In genomic region chr7:116036591-116037555, GRCm38 (mm10) we compare ENCODE assay signal across 10 mouse cellular contexts. TPM values are rescaled to one million over a fixed set of nuclear protein-coding genes. Genes with fewer than 3 reads are reported as not detected.
DNase-seq lines count a peak whose midpoint lies in the region; ATAC-seq and TF ChIP-seq lines count a peak whose summit lies in the region.
"Had no signal": no experiment of that assay in that cellular context is flagged by ENCODE, and none has a peak within 500 bp of the region (broad histone marks: within the 10 kb centered on the region; RNA-seq: fewer than 3 reads in every experiment).

No protein-coding gene starts in this region.

- H3K27ac ChIP-seq in heart, embryonic 15.5 days: no peak overlapping the region
- no peak overlapping the region for H3K27ac ChIP-seq in embryonic facial prominence, embryonic 11.5 days (replicated peaks; ENCODE audit: low read depth, low read length)
- no peak overlapping the region for H3K27ac ChIP-seq in hindbrain, embryonic 15.5 days (replicated peaks)
- H3K27ac ChIP-seq in neural tube, embryonic 11.5 days (ENCODE audit: low read depth, low read length): no peak overlapping the region
- no peak overlapping the region for H3K27ac ChIP-seq in lung, postnatal 0 days (ENCODE audit: low read length)

- no peak for DNase-seq in heart, adult 8-10 months (ENCODE audit: low spot score)
- peak; percentile 22 for DNase-seq in embryonic facial prominence, embryonic 11.5 days (ENCODE audit: low spot score)
- peak; percentile 28 for DNase-seq in neural tube, embryonic 11.5 days (ENCODE audit: low spot score)
- no peak for DNase-seq in urinary bladder, postnatal 25 days (ENCODE audit: low spot score)
- no peak for DNase-seq in gastrocnemius, postnatal 14 days
- DNase-seq in lung, postnatal 0 days (ENCODE audit: low spot score): no peak
- DNase-seq: adrenal gland, adult 8-10 months; cerebellum, postnatal 25 days had no signal

- H3K4me1 ChIP-seq in heart, embryonic 15.5 days (replicated peaks): peaks cover 23% of the 10 kb centered on the region
- peaks cover 2% of the 10 kb centered on the region for H3K4me1 ChIP-seq in embryonic facial prominence, embryonic 11.5 days (ENCODE audit: control insufficient read depth, insufficient read depth, low read length)
- H3K4me1 ChIP-seq in hindbrain, embryonic 15.5 days (replicated peaks): peaks cover 48% of the 10 kb centered on the region
- H3K4me1 ChIP-seq in neural tube, embryonic 11.5 days (ENCODE audit: control insufficient read depth, insufficient read depth, low read length): peaks cover 23% of the 10 kb centered on the region
- 0 out of 2 replicates have a peak, but pooled peaks cover 8% of the 10 kb centered on the region for H3K4me1 ChIP-seq in lung, postnatal 0 days (ENCODE audit: insufficient read depth, low read depth, low read length)

- 0 out of 2 replicates have a peak overlapping the region, but pooled peaks have one; percentile 4 for H3K4me3 ChIP-seq in heart, embryonic 15.5 days
- H3K4me3 ChIP-seq in embryonic facial prominence, embryonic 11.5 days (ENCODE audit: low read depth, low read length): 0 out of 2 replicates have a peak overlapping the region, but pooled peaks have one; percentile 8
- H3K4me3 ChIP-seq in hindbrain, embryonic 15.5 days: no peak overlapping the region
- H3K4me3 ChIP-seq in neural tube, embryonic 11.5 days (ENCODE audit: low read depth, low read length): peak overlapping the region; percentile 13; the same call in 1 of the 2 replicates
- H3K4me3 ChIP-seq in lung, postnatal 0 days (ENCODE audit: low read depth, low read length): no peak overlapping the region

- TF ChIP-seq CTCF in lung, postnatal 0 days (IDR thresholded peaks at IDR 0.05): no peak

- intact Hi-C loops in gastrocnemius, postnatal 14 days (cut with DNase I; ENCODE audit: low total_unique reads): loop anchor here (5.0 to 10.0 kb wide), 2 partner anchors 670 to 1112 kb away; no protein-coding TSS in a partner anchor

- 64% methylated on average over 18 of the region's 18 CpGs for WGBS in heart, embryonic 15.5 days
- 17% methylated on average over 18 of the region's 18 CpGs for WGBS in embryonic facial prominence, embryonic 11.5 days
- WGBS in hindbrain, embryonic 15.5 days: 25% methylated on average over 18 of the region's 18 CpGs
- WGBS in neural tube, embryonic 11.5 days: 15% methylated on average over 18 of the region's 18 CpGs
- 59% methylated on average over 18 of the region's 18 CpGs for WGBS in lung, postnatal 0 days

- H3K36me3 ChIP-seq in heart, embryonic 15.5 days: no peaks in the 10 kb centered on the region
- no peaks in the 10 kb centered on the region for H3K36me3 ChIP-seq in embryonic facial prominence, embryonic 11.5 days (replicated peaks; ENCODE audit: control insufficient read depth, insufficient read depth, low read depth, low read length)
- no peaks in the 10 kb centered on the region for H3K36me3 ChIP-seq in hindbrain, embryonic 15.5 days
- no peaks in the 10 kb centered on the region for H3K36me3 ChIP-seq in neural tube, embryonic 11.5 days (ENCODE audit: control insufficient read depth, insufficient read depth, low read length)
- H3K36me3 ChIP-seq in lung, postnatal 0 days (ENCODE audit: insufficient read depth, low read length): no peaks in the 10 kb centered on the region

- ATAC-seq in heart, embryonic 15.5 days (replicated peaks; ENCODE audit: insufficient number of reproducible peaks, insufficient read depth, low FRiP score, low read depth): no peak
- ATAC-seq in embryonic facial prominence, embryonic 11.5 days (replicated peaks; ENCODE audit: insufficient number of reproducible peaks, low FRiP score, low TSS enrichment, low read depth): no peak
- no peak for ATAC-seq in hindbrain, embryonic 15.5 days (ENCODE audit: low FRiP score, low read depth)
- no peak for ATAC-seq in neural tube, embryonic 11.5 days (ENCODE audit: insufficient read depth, low FRiP score, low TSS enrichment)
- no peak for ATAC-seq in lung, postnatal 0 days

- TF ChIP-seq EP300 in lung, postnatal 0 days (IDR thresholded peaks at IDR 0.05): no peak

- no peaks in the 10 kb centered on the region for H3K9me3 ChIP-seq in heart, embryonic 15.5 days (replicated peaks)
- no peaks in the 10 kb centered on the region for H3K9me3 ChIP-seq in embryonic facial prominence, embryonic 11.5 days (replicated peaks; ENCODE audit: control insufficient read depth, low read length)
- no peaks in the 10 kb centered on the region for H3K9me3 ChIP-seq in hindbrain, embryonic 15.5 days
- H3K9me3 ChIP-seq in neural tube, embryonic 11.5 days (ENCODE audit: control insufficient read depth, low read length): no peaks in the 10 kb centered on the region
- no peaks in the 10 kb centered on the region for H3K9me3 ChIP-seq in lung, postnatal 0 days (ENCODE audit: low read length)

- H3K4me2 ChIP-seq in heart, embryonic 15.5 days: 0 out of 2 replicates have a peak overlapping the region, but pooled peaks have one; percentile 5
- peak overlapping the region; percentile 21; the same call in 1 of the 2 replicates for H3K4me2 ChIP-seq in embryonic facial prominence, embryonic 11.5 days (ENCODE audit: low read depth, low read length)
- H3K4me2 ChIP-seq in hindbrain, embryonic 15.5 days: 0 out of 2 replicates have a peak overlapping the region, but pooled peaks have one; percentile 84
- H3K4me2 ChIP-seq in neural tube, embryonic 11.5 days (ENCODE audit: low read depth): peak overlapping the region; percentile 35; the same call in 1 of the 2 replicates
- H3K4me2 ChIP-seq in lung, postnatal 0 days (replicated peaks; ENCODE audit: low read depth, low read length): no peak overlapping the region

- H3K9ac ChIP-seq in heart, embryonic 15.5 days: no peak overlapping the region
- H3K9ac ChIP-seq in embryonic facial prominence, embryonic 11.5 days (replicated peaks; ENCODE audit: low read length): no peak overlapping the region
- H3K9ac ChIP-seq in hindbrain, embryonic 15.5 days: no peak overlapping the region
- H3K9ac ChIP-seq in neural tube, embryonic 11.5 days (ENCODE audit: low read length): no peak overlapping the region
- no peak overlapping the region for H3K9ac ChIP-seq in lung, postnatal 0 days (replicated peaks; ENCODE audit: low read depth)

- H3K27me3 ChIP-seq in heart, embryonic 15.5 days: peaks cover 27% of the 10 kb centered on the region
- H3K27me3 ChIP-seq in embryonic facial prominence, embryonic 11.5 days (ENCODE audit: control insufficient read depth, insufficient read depth, low read length): peaks cover 31% of the 10 kb centered on the region
- peaks cover 53% of the 10 kb centered on the region for H3K27me3 ChIP-seq in hindbrain, embryonic 15.5 days
- peaks cover 35% of the 10 kb centered on the region for H3K27me3 ChIP-seq in neural tube, embryonic 11.5 days (ENCODE audit: control insufficient read depth, insufficient read depth, low read length)
- H3K27me3 ChIP-seq in lung, postnatal 0 days (replicated peaks; ENCODE audit: insufficient read depth, low read length): peaks cover 30% of the 10 kb centered on the region

RNA-seq across cellular contexts. Expression of gene Sox6, which starts 1.7 kb away (rescaled TPM):
- 28.4 and 31.1 TPM in 2 replicates for polyA plus RNA-seq in heart, embryonic 15.5 days (2015; fragmentation: Nextera tagmentation; extraction: Ambion mirVana)
- total RNA-seq in heart, adult 8-10 months (2022): 10 to 100 TPM; 21.3 to 32.2 (median 26.4) TPM
- 21.4 and 29.2 TPM in 2 replicates for polyA plus RNA-seq in embryonic facial prominence, embryonic 11.5 days (2014; fragmentation: Nextera tagmentation; extraction: Ambion mirVana)
- polyA plus RNA-seq in hindbrain, embryonic 15.5 days (2015; fragmentation: Nextera tagmentation; extraction: Ambion mirVana): 31.7 and 34.4 TPM in 2 replicates
- polyA plus RNA-seq in neural tube, embryonic 11.5 days (2014; fragmentation: Nextera tagmentation; extraction: Ambion mirVana): 79.3 and 82.6 TPM in 2 replicates
- 100 to 1,000 TPM; 111 to 116 TPM for total RNA-seq in gastrocnemius, postnatal 14 days (2021)
- 6.8 and 9.4 TPM in 2 replicates for polyA plus RNA-seq in lung, postnatal 0 days (2015; fragmentation: Nextera tagmentation; extraction: Ambion mirVana)

RNA-seq across cellular contexts. Expression of gene 1110004F10Rik, which starts 2.3 kb away (rescaled TPM):
- 156 and 163 TPM in 2 replicates for polyA plus RNA-seq in heart, embryonic 15.5 days (2015; fragmentation: Nextera tagmentation; extraction: Ambion mirVana)
- total RNA-seq in heart, adult 8-10 months (2022): 10 to 100 TPM; 46.4 to 58.6 (median 54.4) TPM
- polyA plus RNA-seq in embryonic facial prominence, embryonic 11.5 days (2014; fragmentation: Nextera tagmentation; extraction: Ambion mirVana): 389 and 409 TPM in 2 replicates
- polyA plus RNA-seq in hindbrain, embryonic 15.5 days (2015; fragmentation: Nextera tagmentation; extraction: Ambion mirVana): 291 and 297 TPM in 2 replicates
- polyA plus RNA-seq in neural tube, embryonic 11.5 days (2014; fragmentation: Nextera tagmentation; extraction: Ambion mirVana): 338 and 365 TPM in 2 replicates
- total RNA-seq in gastrocnemius, postnatal 14 days (2021): 10 to 100 TPM; 48.7 to 53.2 TPM
- 149 and 158 TPM in 2 replicates for polyA plus RNA-seq in lung, postnatal 0 days (2015; fragmentation: Nextera tagmentation; extraction: Ambion mirVana)

RNA-seq across cellular contexts. Expression of gene Gm4353, which starts 47.6 kb away (rescaled TPM):
- polyA plus RNA-seq in heart, embryonic 15.5 days (2015; fragmentation: Nextera tagmentation; extraction: Ambion mirVana): 0.46 and 0.48 TPM in 2 replicates
- 1 to 10 TPM in 2 of 4 experiments, under 1 TPM in 2; 0.57 to 1.3 (median 0.98) TPM for total RNA-seq in heart, adult 8-10 months (2022)
- 0.72 and 1.0 TPM in 2 replicates for polyA plus RNA-seq in embryonic facial prominence, embryonic 11.5 days (2014; fragmentation: Nextera tagmentation; extraction: Ambion mirVana)
- 1.0 and 1.2 TPM in 2 replicates for polyA plus RNA-seq in hindbrain, embryonic 15.5 days (2015; fragmentation: Nextera tagmentation; extraction: Ambion mirVana)
- 0.74 and 1.3 TPM in 2 replicates for polyA plus RNA-seq in neural tube, embryonic 11.5 days (2014; fragmentation: Nextera tagmentation; extraction: Ambion mirVana)
- 1 to 10 TPM; 1.8 to 1.9 TPM for total RNA-seq in gastrocnemius, postnatal 14 days (2021)
- polyA plus RNA-seq in lung, postnatal 0 days (2015; fragmentation: Nextera tagmentation; extraction: Ambion mirVana): 0.10 and 0.85 TPM in 2 replicates

Comparison
In these comparisons a context has a peak if more than half of its experiments do, and no peak if none do; other contexts are left out.
1. H3K4me3 ChIP-seq: peak in heart, embryonic 15.5 days (single experiment), embryonic facial prominence, embryonic 11.5 days (single experiment) and neural tube, embryonic 11.5 days (single experiment); none in hindbrain, embryonic 15.5 days (single experiment) and lung, postnatal 0 days (single experiment).
2. DNase-seq: peak in embryonic facial prominence, embryonic 11.5 days (single experiment) and neural tube, embryonic 11.5 days (single experiment); none in heart, adult 8-10 months (single experiment), urinary bladder, postnatal 25 days (single experiment), gastrocnemius, postnatal 14 days (single experiment) and lung, postnatal 0 days (single experiment).